Mouse (Mus musculus) kidney, adult 18-20 months (tissue): ENCODE measurements around the gene Tnks1bp1.

Experiments
- DNase-seq: peaks from one replicate; pipeline ENCODE4 v3.0.0; 2021

Tnks1bp1 gene

DNA sequence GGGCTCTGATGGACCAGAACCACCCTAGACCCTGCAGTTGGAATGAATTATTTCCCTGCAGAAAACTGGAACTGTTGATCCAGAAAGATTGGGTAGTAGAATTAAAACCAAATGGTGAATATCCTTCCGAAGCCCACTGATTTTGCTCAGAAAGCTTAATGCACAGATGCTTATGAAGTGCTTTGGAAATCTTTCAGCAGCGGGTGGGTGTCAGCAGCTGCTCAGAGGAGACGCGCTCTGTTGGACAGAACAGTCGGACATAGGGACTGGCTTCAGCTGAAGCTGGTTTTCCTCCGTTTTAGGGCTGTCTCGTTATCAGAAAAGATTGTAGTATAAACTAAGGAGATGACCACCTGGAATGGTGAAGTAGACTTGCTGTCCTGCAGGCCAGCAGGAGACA, 4.2 kb upstream of the Tnks1bp1 start:
- no peak for DNase-seq

DNA sequence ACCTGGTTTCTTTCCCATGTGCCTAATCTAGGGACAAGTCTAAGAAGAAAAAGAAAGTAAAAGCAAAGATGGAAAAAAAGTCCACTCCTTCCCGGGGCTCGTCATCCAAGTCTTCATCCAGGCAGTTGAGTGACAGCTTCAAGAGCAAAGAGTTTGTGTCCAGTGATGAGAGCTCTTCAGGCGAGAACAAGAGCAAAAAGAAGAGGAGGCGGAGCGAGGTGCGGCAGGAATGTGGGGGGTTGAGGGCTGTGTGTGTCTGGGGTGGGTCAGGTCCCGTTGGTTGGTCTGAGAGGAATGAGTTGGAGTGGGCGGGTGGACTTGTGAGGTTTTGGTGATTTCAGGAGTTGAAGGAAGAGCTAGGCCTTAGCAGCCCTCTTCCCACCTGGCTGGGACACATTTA, 1.6 kb upstream of the Tnks1bp1 start:
- DNase-seq = no peak

DNA sequence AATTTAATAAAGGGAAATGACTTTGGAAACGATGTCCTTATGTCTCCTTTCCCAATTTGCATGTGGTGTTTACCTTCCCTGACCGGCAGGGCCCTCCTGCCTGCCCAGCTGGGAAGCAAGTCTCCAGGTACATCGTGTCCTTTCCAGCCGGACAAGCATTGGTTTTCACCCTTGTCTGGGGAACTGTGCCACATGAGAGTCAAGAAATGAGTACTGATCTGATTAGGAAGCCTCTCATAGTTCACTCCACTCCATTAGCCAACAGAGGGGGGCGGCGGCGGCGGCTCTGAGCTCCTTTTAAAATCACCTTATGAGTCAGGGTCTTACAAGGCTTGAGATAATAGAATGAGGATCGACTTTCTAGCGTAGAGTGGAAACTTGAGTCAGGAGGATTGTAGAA, 741 bp upstream of the Tnks1bp1 start:
- no peak for DNase-seq

DNA sequence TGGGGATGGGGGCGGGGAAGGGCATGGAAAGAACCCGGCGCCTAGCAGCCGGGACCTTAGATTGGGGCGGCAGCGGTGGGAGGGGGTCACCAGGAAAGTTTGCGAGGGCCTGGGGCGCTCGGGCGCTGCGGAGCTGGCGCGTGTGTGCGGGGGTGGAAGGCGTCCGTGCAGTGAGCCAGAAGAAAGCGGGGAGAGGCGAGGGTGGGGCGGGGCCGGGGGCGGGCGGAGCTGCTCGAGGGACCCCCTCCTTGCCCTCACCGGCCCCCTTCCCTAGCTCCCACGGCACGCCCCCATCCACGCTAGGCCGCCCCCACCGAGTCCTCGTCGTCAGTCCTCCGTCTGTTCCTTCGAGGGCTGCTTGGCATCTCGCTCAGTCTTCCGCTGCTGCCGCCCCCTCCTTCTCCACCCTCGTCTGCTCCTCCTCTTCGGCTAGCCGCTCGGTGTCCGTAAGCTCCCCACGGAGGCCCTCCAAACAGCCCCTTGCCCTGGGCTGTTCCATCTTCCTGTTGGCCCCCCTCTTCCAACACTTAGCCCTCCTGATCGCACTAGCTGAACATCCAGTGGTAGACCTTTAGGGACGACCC, 438 bp downstream of the Tnks1bp1 start:
- peak; percentile 62 for DNase-seq

DNA sequence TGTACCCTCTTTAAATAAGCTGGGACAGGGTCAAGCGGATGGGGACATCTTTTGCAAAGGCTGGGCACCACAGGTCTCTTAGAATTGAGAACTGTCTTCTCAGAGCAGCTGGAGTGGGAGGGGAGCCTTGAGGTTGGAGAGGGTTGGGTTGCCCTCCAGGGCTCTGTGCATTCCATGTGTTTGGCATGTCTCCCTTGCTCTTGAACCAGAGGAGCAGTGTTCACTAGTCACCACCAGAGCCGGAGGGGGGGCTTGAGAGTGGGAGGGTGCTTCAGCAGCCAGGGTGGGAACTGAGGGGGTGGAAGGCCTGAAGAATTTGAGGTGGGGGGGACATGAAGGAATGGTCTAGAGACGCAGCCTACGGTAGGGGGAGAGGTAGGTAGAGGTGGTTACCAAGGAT, 1.5 kb downstream of the Tnks1bp1 start:
- no peak for DNase-seq

DNA sequence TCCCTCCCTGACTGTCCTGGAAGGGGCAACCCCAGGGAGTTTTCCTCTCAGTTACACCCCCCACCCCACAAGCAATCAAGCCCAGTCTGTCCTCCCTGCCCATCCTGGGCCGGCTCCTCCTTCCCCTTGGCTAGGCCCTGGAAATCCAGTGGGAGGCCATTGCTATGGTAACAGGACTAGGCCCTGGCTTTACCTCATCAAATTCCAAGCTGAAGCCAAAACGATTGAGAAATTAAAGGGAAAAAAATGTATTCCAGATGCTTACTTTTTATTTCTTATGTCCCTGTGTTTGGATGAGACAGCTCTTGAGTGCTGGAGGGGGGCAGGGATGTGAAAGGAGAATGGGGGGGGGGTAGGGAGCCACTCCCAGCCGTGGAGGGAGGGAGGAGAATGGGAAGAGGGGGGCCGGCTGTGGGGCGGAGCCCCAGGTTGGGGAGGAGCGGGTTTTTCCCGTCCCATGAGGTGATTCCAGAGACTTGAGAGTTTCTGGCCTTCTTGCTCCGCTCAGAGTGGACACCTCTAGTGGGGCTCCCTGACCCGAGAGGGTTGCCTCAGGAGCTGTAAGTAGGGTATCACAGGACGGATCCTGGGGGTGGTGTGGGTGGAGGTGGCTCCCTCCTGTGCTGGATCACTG, 2.3 kb downstream of the Tnks1bp1 start:
- DNase-seq = peak; percentile 71

DNA sequence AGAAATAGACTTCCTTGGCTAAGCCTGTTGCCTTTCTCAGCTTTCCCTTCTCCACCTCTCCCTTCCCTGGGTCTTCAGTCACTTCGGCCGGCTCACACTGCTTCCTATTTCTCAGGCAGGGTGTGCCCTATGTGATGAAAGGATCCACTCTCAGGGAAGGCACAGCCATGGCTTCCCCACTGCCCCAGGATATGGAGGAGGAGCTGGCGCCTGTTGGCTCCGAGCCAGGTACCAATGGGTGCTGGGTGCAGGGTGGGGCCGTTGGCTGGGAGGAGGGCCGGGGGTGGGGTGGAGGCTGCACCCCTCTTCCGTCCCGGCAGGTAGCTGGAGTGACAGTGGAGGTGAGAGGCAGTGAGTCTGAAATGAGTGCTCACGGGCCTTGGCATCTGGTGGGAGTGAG, 2.9 kb downstream of the Tnks1bp1 start:
- no peak for DNase-seq

DNA sequence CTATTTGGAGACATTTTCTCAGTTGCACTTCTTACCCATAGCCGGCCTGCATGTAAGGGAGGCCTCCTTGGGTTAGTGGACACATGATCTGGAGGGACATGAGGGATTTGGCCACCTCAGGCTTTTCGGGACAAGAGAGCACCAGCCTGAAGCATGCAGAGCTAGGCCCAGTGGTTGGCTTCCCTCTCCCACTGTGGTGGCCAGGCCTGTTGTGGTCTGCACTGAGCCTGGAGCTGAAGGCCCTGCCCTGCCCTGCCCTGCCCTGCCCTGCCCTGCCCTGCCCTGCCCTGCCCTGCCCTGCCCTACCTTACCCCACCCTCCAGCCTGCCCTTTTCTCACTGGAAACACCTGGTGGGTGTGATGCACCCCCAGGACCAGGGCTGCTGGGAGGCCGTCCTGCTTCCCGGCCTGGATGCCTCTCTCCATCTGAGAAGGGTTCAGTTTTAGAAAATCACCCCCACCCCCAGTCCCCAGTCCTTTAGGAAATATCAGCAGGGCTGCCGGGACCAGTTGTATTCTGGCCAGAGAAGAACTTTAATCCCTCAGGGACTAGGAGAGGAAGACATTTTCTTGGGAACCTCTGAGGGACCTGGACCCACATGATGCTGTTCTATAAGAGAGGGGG, 5.5 kb downstream of the Tnks1bp1 start:
- no peak for DNase-seq

DNA sequence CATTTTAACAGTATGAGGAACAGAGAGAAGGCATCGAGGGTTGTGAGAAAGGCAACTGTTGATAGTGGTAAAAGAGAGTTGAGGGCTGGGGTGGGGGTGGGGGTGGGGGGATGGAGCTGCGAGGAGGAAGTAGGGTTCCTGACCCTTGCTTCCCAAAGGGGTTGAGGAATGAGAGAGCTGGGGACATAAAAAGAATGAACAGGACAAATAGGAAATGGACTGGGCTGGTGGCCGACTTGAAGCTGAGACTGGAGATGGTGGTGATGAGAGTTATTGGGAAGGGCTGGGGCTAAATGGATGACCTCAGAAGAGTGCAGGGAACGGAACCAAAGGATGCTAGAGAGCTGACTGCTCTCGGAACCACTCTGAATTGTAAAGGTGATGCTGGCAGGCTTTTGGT, 8.9 kb downstream of the Tnks1bp1 start:
- no peak for DNase-seq

DNA sequence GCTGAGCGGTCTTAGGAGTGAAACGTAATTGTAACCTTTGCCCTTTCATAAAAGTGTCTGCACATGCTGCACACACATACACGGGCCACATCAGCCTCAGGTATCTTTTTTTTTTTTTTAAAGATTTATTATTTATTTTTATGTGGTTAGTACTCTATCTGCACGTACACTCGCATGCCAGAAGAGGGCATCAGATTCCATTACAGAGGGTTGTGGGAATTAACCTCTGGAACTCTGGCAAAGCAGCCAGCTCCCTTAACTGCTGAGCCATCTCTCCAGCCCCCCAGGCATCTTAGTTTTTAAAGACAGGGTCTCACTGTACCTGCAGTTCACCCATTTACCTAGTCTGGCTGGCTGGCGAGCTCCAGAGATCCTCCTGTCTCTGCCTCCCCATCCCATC, 11.9 kb downstream of the Tnks1bp1 start:
- no peak for DNase-seq

DNA sequence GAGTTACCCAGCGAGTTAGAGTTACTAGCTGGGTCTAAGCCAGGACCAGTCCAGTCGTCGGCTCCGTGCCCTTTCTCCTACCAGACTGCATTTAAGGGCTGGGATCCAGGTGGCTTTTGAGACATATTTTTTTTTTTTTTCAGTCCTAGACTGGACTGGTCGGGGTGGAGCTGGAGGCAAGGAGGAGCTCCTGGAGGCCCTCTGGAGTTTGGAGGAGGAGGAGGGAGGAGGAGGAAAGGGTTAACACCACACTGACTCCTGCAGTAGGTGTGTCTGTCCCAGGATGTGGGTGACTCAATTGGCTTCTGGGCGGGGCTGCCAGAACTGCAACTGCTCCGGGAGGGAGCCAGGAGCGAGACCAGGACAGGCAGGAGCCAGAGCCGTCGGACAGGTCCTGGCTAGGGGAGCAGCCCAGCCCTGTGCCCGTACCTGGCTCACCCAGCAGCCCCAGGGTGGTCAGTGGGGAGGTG, 12.8 kb downstream of the Tnks1bp1 start:
- peak; percentile 84 for DNase-seq

DNA sequence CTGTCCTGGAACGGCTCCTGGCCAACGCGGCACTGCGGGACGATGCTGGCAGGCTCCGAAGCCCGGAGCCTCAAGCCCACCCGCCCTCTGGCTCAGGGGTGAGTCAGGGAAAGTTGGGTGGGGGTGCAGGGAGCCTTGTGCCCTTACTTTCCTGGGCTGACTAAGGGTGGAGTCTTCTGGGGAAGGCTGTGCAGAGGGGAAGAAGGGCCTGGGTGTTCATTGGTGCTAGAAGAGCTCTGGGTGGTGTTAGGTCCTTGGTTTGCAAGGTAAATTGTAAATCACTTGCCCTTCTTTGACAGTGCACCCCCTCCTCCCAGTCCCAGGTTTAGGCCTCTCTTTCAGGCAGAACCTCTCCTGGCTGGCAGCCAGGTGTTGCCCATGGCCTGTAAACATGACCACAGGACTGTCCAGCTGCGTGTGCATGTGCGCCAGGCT, 13.3 kb downstream of the Tnks1bp1 start:
- DNase-seq = peak; percentile 68

DNA sequence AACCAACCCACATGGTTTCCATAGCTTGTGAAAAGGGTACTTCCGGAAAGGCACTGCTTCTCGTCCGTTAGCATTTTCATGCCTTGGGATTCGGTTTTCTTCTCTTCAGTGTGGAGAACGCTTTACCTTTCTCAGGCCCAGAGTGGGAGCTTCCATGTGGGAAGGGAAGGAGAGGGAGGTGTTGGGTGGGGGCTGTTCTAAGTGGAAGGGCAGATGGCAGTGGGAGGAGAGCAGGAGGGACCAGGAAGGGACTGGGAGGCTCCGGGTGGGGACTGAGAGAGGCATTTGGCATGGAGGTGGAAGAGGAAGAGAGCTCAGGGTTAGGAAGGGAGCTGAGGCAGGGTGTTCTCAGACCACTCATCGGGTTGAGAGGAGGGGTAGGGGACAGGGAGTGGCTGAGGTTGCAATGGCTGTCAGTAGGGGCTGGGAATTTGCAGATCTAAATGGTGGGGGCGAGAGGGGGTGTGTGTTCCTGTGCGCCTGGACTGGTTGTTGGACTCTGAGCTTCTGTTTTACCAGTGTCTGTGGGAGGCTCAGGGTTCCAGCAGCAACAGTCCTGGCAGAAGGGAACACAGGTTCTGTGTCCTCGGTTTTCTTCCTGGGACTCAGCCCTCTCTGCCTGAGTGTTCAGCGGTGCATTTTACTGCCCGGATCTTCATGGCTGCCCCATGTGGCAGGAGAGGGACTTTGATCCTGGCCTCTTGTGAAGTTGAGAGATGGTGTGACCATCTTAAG, 17.5 kb downstream of the Tnks1bp1 start:
- DNase-seq = no peak

DNA sequence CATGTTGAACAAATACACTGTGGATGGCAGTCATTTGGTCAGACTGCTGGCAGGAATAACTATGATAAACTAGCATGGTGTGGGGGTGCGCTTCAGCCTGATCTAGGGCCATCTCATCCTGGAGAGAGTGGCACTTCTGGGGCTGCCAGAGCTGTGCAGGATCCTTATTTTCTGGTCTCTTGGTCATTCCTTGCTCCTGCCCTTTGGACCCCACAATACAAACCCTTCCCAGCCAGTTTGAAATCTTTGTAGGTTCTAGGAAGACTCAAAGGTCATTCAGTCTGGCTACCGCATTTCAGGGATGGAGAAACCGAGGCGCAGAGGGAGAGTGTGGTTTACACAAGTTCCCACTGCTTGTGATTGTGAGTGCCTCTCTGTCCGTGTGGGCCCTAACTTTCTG, 19.1 kb downstream of the Tnks1bp1 start:
- no peak for DNase-seq

DNA sequence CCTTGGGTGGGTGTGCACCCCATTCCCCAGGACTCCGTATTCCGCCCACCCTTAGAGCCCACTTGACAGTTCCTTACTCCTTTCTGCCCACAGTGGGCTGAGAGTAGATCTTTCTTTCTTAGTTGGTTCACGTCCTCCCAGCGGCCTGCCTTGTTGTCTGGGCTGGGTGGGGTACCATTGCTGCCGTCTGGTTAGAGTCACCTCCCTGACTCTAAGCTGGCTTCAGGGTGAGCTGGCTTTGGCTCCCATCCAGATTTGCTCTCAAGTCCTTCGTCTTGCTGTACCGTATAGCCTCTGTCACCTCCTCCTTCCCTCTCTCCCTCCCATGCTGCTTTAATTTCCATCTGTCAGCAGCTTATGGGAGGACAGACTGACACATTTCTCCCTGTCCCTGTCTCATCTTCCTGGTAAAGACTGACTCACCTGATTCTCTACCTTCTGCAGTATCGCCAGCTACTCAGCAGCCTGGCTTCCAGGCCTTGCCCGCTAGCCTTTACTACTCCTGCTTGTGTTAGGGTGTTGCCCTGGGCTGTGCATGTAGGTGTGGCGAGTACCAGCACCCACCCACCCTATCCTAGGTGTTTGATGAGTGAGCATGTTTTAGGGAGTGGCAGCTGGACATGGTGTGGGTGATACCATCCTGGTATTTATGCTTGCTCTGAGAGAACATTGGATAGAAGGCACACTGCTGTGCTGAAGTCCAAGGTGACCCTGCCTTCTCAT, 20.2 kb downstream of the Tnks1bp1 start:
- DNase-seq = no peak

DNA sequence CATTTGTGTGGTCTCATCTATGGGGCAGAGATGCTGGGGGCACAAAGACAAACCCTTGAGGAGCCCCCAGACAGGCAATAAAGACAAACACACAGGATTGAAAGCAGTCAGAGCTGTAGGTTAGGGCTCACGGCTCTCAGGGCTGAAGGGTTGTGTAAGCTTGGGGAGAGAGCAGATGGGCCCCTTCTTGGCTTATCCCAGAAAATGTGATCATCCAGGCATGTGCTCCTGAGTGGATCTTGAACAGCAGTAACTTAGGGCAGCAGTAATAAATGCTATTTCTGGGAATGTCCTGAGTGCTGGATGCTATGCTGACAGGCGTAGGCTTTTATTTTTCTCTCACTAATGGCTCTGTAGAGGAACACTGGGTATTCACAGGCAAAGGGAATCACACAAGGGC, 20.8 kb downstream of the Tnks1bp1 start:
- DNase-seq = no peak

DNA sequence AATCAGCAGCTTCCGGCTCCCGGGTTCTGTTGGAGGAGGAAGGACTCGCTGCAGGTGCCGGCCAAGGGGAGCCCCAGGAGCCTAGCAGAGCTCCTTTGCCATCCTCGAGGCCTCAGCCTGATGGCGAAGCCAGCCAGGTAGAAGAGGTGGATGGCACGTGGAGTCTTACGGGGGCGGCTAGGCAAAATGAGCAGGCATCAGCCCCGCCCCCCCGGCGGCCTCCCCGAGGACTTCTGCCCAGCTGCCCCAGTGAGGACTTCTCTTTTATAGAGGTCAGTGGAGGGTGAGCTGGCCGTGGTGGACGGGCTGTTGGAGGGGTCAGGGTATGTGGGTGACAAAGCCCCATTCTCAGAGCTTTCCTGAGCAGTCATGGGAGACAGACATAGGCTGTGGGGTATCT, 22.3 kb downstream of the Tnks1bp1 start:
- DNase-seq = no peak

DNA sequence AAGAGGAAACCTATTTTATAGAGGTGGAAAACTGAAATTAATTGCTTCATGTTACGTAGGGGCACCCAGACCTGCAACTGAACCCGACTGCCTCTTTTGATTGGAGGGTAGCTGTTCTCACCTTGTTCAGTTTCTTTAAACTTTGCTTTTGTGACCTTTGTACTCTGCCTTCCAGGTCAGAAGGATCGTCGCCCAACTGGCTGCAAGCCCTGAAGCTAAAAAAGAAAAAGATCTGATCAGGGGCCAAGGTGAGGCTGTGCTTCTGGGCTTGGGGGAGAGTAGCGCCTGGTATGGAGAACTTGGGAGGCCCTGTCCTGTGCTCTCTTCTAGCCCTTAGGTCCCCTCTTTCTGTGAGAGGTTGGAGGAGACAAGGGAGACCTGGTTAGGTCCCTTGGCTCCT, 24.1 kb downstream of the Tnks1bp1 start:
- peak; percentile 77 for DNase-seq

DNA sequence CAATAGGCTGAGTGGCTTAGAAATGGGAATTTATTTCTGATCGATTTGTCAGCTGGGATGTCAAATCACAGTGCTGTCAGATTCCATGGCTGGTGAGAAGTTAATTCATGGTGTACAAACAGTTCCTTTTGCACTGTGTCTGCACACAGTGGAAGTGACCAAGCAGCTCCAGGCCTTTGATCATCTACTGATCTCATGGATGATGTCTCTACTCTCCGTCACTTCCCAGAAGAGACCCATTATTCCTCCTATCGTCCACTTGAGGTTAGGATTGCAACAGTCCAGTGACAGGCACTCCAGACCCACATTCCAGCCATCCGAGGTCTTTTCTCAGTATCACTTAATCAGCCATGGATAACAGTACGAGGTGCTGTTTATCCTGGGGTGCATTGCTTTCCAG, 25.9 kb downstream of the Tnks1bp1 start:
- no peak for DNase-seq

DNA sequence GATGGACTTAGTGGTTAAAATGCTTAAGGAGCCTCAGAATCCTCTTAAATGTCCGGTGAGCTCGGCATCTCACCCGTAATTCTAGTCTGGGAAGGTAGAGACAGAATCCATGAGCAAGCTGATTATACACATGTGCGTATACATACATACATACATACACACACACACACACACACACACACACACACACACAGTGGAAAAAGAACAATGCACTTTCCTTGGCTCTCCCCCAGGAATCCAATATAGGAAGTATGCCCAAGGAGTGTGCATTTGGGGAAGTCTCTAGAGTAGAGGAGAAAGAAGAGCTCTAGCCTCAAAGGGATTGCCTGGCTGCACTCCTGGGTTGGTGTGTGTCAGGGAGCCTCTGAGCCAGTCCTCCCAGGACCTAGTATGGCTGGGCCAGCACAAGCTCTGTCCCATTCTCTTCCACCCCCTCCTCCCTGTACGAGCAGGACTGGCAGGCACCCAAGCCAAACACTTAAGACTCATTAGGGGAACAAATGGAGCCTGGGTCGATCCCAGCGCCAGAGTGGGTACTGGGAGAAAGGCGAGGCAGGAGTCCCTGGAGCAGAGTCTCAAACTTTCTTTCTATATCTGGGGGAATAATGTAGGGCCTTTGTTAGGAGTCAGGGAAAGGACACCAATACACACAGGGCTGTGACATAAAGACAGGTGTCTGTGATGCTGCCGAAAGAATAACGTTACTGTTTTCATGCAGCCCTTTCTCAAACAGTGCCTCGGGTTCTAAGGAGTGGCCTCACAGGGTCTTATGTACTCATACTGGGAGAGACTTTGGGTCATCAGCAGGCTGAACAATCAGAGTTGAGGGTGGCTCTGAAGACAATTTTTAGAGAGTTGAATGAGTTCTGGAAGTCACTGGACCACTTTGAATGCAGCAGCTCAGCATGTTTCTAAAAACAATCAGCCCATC, 41.2 kb downstream of the Tnks1bp1 start:
- peak; percentile 34 for DNase-seq

DNA sequence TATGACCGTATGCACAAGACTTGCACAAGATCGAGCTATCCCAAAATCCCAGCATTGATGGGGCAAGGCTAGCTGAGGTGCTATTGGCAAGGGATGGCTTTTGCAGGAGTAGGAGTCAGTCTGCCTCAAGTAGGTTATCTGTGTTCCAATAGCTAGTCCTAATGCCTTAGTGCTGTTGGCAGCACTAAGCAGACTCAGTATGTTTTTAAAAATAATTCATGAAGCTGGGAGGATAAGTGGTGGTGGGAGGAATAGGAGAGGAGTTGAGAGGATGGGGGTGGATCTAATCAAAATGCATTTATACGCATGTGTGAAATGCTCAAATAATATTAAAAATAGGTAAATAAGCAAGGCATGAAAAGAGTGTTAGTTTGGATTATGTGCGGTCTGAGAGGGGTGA, 43.5 kb downstream of the Tnks1bp1 start:
- no peak for DNase-seq

DNA sequence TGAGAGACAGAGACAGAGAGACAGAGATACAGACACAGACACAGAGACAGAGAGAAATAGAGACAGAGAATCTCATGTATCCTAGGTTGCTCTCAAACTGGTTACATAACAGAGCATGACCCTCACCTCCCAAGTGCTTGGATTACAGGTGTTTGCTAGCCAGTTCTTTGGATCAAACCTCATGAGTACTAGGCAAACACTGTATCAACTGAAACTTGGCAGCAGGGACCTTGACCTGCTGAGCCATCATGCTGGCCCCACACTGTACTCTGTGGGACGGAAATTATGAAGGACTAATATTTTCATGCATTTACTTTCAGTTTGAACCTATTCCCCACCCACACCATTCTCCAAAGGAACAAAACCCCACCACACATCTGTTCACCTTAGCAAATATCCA, 45.6 kb downstream of the Tnks1bp1 start:
- no peak for DNase-seq
